ENCODE assay signal across 8 mouse cellular contexts in genomic region chr9:61946623-61947401, GRCm38 (mm10). TPM values are rescaled to one million over a fixed set of nuclear protein-coding genes. Genes with fewer than 3 reads are reported as not detected.
DNase-seq lines count a peak whose midpoint lies in the region; ATAC-seq lines count a peak whose summit lies in the region.

TSS of gene Kif23 (minus strand) at chr9:61946774.

- intact Hi-C loops in gastrocnemius, postnatal 14 days (cut with DNase I; ENCODE audit: low total_unique reads) = no loop called here
- intact Hi-C loops in left cerebral cortex, postnatal 10 days (cut with DNase I) = loop anchor here (10.0 kb wide), 1 partner anchor 608 kb away; no protein-coding TSS in a partner anchor

- peak; percentile 84 for DNase-seq in adipocyte (ENCODE audit: low spot score)
- DNase-seq in embryo, embryonic 10 days (ENCODE audit: low spot score) = peak; percentile 96
- peak; percentile 94 for DNase-seq in gastrocnemius, postnatal 14 days
- peak; percentile 90 to 96 for DNase-seq in left cerebral cortex, postnatal 10 days (ENCODE audit: extremely low spot score in 1 of 2, low spot score in 2 of 2)
- DNase-seq in right cerebral cortex, postnatal 25 days = peak; percentile 95
- DNase-seq in urinary bladder, postnatal 4 days (ENCODE audit: low spot score in 2 of 2) = peak; percentile 95 to 96

- peak; percentile 91 for ATAC-seq in inflammation-experienced regulatory T-cells, adult 6 months
- peak; percentile 82 for ATAC-seq in megakaryocyte-erythroid progenitor cell, adult 5-6 weeks (replicated peaks; ENCODE audit: low FRiP score, low TSS enrichment, poor library complexity, severe bottlenecking)

RNA-seq across cellular contexts. Expression of gene Kif23, which starts in this region (rescaled TPM):
- total RNA-seq in gastrocnemius, postnatal 14 days (2021) = 1 to 10 TPM; 7.4 to 8.7 TPM
- polyA plus RNA-seq in inflammation-experienced regulatory T-cells, adult 6 months (2017; shearing (Covaris generic)) = 10 to 100 TPM in 2 of 3 experiments, 1 to 10 TPM in 1; 4.9 to 91.0 (median 14.7) TPM
- 1 to 10 TPM; 4.8 to 5.5 TPM for total RNA-seq in left cerebral cortex, postnatal 10 days (2021)
- 54.7 and 95.0 TPM in 2 replicates for total RNA-seq in megakaryocyte-erythroid progenitor cell, adult 5-6 weeks (2014; fragmentation: Nextera tagmentation)
- total RNA-seq in megakaryocyte-erythroid progenitor cell, adult 5-6 weeks (2017) = 59.4 and 67.3 TPM in 2 replicates

Comparison
In these comparisons a context has a peak if more than half of its experiments do, and no peak if none do; other contexts are left out.
1. Peak in every context shown above with its lines: DNase-seq and ATAC-seq.
2. RNA of gene Kif23 (total RNA-seq): 54.7 to 95.0 TPM in megakaryocyte-erythroid progenitor cell, adult 5-6 weeks; 7.4 to 8.7 TPM in gastrocnemius, postnatal 14 days and 4.8 to 5.5 TPM in left cerebral cortex, postnatal 10 days; every median in the first group is over 4 times any median in the second.